Mouse (Mus musculus): ENCODE results near the gene Lipe.

DNA sequence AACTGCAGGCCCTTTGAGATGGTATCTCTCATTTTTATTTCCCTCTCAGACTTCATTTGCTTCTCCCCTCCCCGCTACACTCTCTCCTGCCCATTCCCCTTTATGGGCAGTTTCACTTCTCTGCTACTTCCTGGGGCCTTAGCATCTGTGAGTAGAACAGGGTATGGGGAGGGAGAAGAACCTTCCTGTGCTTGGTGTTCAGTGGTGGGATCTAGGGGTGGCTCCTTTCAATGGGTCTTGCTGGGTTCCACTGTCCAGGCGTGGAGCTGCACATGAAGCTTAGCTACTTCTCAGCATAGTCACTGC is 37.0 kb upstream of the Lipe start:
- TF ChIP-seq CTCF (IDR thresholded peaks at IDR 0.05; ENCODE audit: insufficient read depth, low read length) (no peak), POLR2A (IDR thresholded peaks at IDR 0.05; ENCODE audit: borderline replicate concordance, extremely low read depth, low read depth, low read length) (no peak)
